Mouse (Mus musculus) erythroblast, embryonic 14.5 days (primary cell): ENCODE data around the gene Olfr159.

Experiments used
- GATA1 ChIP-seq: IDR thresholded peaks from 2 replicates; pipeline ENCODE4 v1.6.1; 2012; ENCODE audit warnings: low read length, inconsistent platforms, mixed read lengths
- TAL1 ChIP-seq: IDR thresholded peaks from 3 replicates; pipeline ENCODE4 v1.6.1; 2012; ENCODE audit warnings: low read length, inconsistent platforms, mixed read lengths

GRCm38 (mm10) chr4:43732171-43732570 is 38.6 kb downstream of the Olfr159 start:
- TF ChIP-seq TAL1 (no peak), GATA1 (no peak)
